Mouse (Mus musculus) brown adipose tissue, adult 24 weeks (tissue): ENCODE measurements around the gene Mrnip. TPM values are rescaled to one million over a fixed set of nuclear protein-coding genes. Genes with fewer than 3 reads are reported as not detected.

Source experiments
- H3K27ac ChIP-seq: fragments of 200-500 bp; replicated peaks from 2 replicates; pipeline ENCODE4 v1.5.1; 2012; ENCODE audit warnings: low read depth, mild to moderate bottlenecking, low read length
- H3K4me1 ChIP-seq: fragments of 200-500 bp; 2 replicates; pipeline ENCODE4 v1.6.1; 2012; ENCODE audit warnings: low read length, mixed read lengths; ENCODE audit not compliant: control insufficient read depth, insufficient read depth, insufficient read length
- H3K4me3 ChIP-seq: fragments of 200-500 bp; 2 replicates; pipeline ENCODE4 v1.5.1; 2012; ENCODE audit warnings: low read depth, mild to moderate bottlenecking, low read length, moderate library complexity; ENCODE audit not compliant: insufficient read depth
- polyA plus RNA-seq: library from polyadenylated mRNA; stranded (reverse); fragments of >200 nt; gene quantifications from 2 replicates; pipeline ENCODE4 v1.2.4, GENCODE M21; 2012; ENCODE audit not compliant: missing spikeins, insufficient read depth, insufficient read length

The Mrnip gene
- polyA plus RNA-seq, 1 experiment, result 6.3 TPM

- no peaks in the 10 kb centered on the region for H3K4me1 ChIP-seq
- H3K27ac ChIP-seq, result no peak overlapping the region
- no peak overlapping the region for H3K4me3 ChIP-seq
Observed at GRCm38 (mm10) chr11:50180478-50181231, 6.4 kb downstream of the Mrnip start.

- H3K27ac ChIP-seq, result no peak overlapping the region
- H3K4me1 ChIP-seq, result no peaks in the 10 kb centered on the region
- H3K4me3 ChIP-seq, result no peak overlapping the region
Observed at GRCm38 (mm10) chr11:50182702-50183101, 8.5 kb downstream of the Mrnip start.

DNA sequence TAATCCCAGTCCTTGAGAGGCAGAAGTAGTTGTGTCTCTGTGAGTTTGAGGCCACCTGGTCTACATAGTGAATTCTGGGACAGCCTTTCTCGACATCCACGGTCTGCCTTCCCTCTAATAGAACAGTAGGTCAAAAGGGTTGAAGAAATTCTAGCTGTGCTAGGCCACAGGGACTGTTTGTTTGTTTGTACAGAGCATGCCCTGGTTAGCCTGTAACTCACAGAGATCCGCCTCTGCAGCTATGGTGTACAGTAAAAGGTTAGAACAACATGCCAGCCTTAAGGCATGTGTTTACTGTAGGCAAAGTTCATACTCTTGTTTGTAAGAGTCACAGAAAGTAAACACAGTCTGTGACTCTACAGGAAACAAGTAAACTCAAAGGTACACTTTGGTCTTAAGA, 10.5 kb downstream of the Mrnip start:
- Histone ChIP-seq H3K4me1 (no peaks in the 10 kb centered on the region), H3K27ac (no peak overlapping the region)

GRCm38 (mm10) chr11:50188682-50189081, 14.4 kb downstream of the Mrnip start:
- Histone ChIP-seq H3K27ac (no peak overlapping the region), H3K4me3 (no peak overlapping the region), H3K4me1 (no peaks in the 10 kb centered on the region; the same call in 1 of the 2 replicates)

More for the DNA sequence above, 10.5 kb downstream of the Mrnip start:
- H3K4me3 ChIP-seq, result no peak overlapping the region

- H3K4me3 ChIP-seq, result no peak overlapping the region
- no peaks in the 10 kb centered on the region; the same call in 1 of the 2 replicates for H3K4me1 ChIP-seq
- H3K27ac ChIP-seq, result no peak overlapping the region
Observed at GRCm38 (mm10) chr11:50190362-50190761, 16.1 kb downstream of the Mrnip start.

DNA sequence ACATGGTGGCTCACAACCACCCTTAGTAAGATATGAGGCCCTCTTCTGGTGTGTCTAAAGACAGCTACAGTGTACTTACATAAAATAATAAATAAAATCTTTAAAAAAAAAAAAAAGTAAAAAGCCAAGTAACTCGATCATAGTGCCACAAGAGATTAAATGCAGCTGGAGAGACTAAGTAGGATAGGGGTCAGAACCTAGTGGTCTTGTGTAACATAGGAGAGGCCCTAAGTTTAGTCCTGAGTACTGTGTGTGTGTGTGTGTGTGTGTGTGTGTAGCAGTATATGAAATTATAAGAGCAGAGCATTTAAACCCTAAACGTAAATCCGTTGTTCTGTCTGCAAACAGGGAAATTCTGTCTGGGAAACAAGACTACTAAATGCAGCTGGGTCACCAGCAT, 18.0 kb downstream of the Mrnip start:
- no peak overlapping the region for H3K27ac ChIP-seq
- H3K4me1 ChIP-seq, result no peaks in the 10 kb centered on the region; the same call in 1 of the 2 replicates
- no peak overlapping the region for H3K4me3 ChIP-seq

DNA sequence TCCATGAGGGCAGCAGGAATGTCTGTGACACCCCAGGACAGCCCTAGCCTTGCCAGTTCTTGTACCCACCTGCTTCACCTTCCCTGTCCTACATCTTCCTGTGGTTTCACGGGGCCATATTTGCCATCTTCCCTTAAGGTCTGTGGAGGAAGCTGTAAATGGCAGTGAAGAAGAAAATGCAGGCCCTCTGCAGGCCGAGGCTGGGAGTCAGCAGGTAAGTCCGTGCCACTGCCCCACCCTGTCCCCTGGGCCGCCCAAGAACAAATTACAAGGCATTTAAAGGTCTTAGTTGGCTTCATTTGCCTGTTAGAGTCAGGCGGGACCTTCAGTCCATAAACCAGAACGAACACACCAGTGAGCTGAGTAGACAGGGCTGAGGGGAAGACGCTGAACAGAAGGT, 19.8 kb downstream of the Mrnip start:
- H3K27ac ChIP-seq, result no peak overlapping the region
- no peak overlapping the region for H3K4me3 ChIP-seq
- H3K4me1 ChIP-seq, result no peaks in the 10 kb centered on the region; the same call in 1 of the 2 replicates

DNA sequence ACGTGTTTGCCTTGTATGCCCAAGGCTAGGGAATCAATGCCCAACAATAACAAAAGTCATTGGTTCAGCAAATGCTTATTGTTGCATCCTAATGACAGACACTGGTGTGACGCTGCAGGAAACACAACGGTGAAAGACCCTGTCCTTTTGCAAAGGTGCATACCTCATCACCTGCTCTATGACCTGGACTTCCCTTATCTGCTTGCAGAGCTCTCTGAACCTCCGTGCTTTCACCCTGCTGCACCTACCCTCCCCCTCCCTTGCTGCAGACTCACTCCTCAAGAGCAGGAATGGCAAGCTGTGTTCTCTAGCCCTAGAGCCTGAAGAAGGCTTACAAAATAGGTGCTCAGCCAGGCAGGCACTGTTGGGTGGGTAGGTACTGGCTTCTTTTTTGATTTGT, 20.5 kb downstream of the Mrnip start:
- Histone ChIP-seq H3K27ac (no peak overlapping the region), H3K4me1 (no peaks in the 10 kb centered on the region; the same call in 1 of the 2 replicates), H3K4me3 (no peak overlapping the region)

- Histone ChIP-seq H3K27ac (no peak overlapping the region), H3K4me3 (no peak overlapping the region), H3K4me1 (no peaks in the 10 kb centered on the region; the same call in 1 of the 2 replicates)
Observed at GRCm38 (mm10) chr11:50197500-50197899, 23.3 kb downstream of the Mrnip start.

GRCm38 (mm10) chr11:50198219-50198846, 24.1 kb downstream of the Mrnip start:
- Histone ChIP-seq H3K27ac (no peak overlapping the region), H3K4me1 (no peaks in the 10 kb centered on the region)

DNA sequence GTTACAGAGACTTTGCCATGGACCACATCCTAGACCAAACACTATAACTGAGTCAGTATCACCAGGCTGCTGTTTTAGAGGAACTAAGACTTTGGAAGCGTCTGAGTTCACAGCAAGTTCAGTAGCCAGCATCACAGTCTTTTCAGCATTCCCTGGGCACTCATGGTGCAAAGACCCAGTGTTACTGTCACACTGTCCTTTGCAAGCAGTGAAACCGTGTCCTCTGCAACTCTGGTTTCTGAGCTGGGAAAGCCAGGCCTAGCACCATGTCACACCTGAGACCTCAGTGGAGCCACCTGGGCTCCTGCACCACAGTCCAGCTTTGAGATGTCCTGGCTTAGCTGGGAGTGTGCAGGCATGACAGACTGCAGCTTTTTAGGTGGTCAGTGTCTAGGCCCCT, 24.7 kb downstream of the Mrnip start:
- H3K27ac ChIP-seq, result no peak overlapping the region

More at GRCm38 (mm10) chr11:50198219-50198846, 24.1 kb downstream of the Mrnip start:
- no peak overlapping the region for H3K4me3 ChIP-seq

GRCm38 (mm10) chr11:50200613-50201012, 26.4 kb downstream of the Mrnip start:
- Histone ChIP-seq H3K27ac (no peak overlapping the region), H3K4me1 (no peaks in the 10 kb centered on the region; the same call in none of the 2 replicates), H3K4me3 (no peak overlapping the region)

More for the DNA sequence above, 24.7 kb downstream of the Mrnip start:
- H3K4me3 ChIP-seq, result no peak overlapping the region
- H3K4me1 ChIP-seq, result no peaks in the 10 kb centered on the region

GRCm38 (mm10) chr11:50201590-50201989, 27.3 kb downstream of the Mrnip start:
- H3K4me1 ChIP-seq, result no peaks in the 10 kb centered on the region; the same call in none of the 2 replicates
- H3K4me3 ChIP-seq, result no peak overlapping the region
- no peak overlapping the region for H3K27ac ChIP-seq

- Histone ChIP-seq H3K4me1 (peaks cover 5% of the 10 kb centered on the region), H3K4me3 (no peak overlapping the region), H3K27ac (no peak overlapping the region)
Observed at GRCm38 (mm10) chr11:50203302-50203827, 29.1 kb downstream of the Mrnip start.

DNA sequence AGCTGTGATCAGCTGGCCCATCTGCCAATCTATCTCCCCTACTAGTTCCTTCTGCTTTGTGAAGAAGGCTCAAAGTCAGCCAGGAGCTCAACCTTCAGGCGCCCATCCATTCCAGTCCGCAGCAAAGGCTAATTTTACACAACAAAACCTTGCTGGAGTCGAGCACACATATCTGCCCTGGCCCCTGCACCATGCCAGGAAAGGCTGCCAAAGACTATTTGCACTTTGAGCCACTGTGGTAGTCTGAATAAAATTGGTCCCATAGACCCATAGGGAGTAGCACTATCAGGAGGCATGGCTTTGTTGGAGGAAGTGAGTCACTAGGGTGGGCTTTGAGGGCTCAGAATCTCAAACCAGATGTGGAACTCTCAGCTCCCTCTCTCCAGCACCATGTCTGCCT, 31.2 kb downstream of the Mrnip start:
- Histone ChIP-seq H3K4me1 (peaks cover 8% of the 10 kb centered on the region), H3K4me3 (no peak overlapping the region), H3K27ac (peak overlapping the region; percentile 43)
